Mouse (Mus musculus): ENCODE data around the gene Trp53i11. TPM values are rescaled to one million over a fixed set of nuclear protein-coding genes. Genes with fewer than 3 reads are reported as not detected.

The Trp53i11 gene
- polyA plus RNA-seq, 1 experiment from 2014 or later = 42.1 TPM

Other genes with a start within 250 kb of the Trp53i11 start
- gene Prdm11, start 141.4 kb upstream of the Trp53i11 start, polyA plus RNA-seq (2015; fragmentation: Nextera tagmentation; extraction: Ambion mirVana) = 5.5 and 7.1 TPM in 2 replicates
- 41.0 and 44.8 TPM in 2 replicates for gene Tspan18, start 147.0 kb downstream of the Trp53i11 start, polyA plus RNA-seq (2015; fragmentation: Nextera tagmentation; extraction: Ambion mirVana)

All from kidney, embryonic 15.5 days (tissue).